Mouse (Mus musculus) bone marrow, adult 2 months (tissue): ENCODE measurements around the gene Iqch.

ENCODE experiments used
- CTCF ChIP-seq: fragments of 200-500 bp; IDR thresholded peaks from 2 replicates; pipeline ENCODE4 v1.5.1; 2011; ENCODE audit warnings: low read length, control low read depth; ENCODE audit not compliant: control insufficient read depth, insufficient read depth
- POLR2A ChIP-seq: fragments of 200-500 bp; IDR thresholded peaks from 2 replicates; pipeline ENCODE4 v1.6.1; 2011; ENCODE audit warnings: low read depth, mild to moderate bottlenecking, control low read depth, low read length, borderline replicate concordance; ENCODE audit not compliant: control insufficient read depth

GRCm38 (mm10) chr9:63636113-63636512 lies 33.8 kb upstream of the Iqch start:
- TF ChIP-seq CTCF (no peak), POLR2A (no peak)
